Mouse (Mus musculus) brown adipose tissue, adult 24 weeks (tissue): Measurements from ENCODE around the gene Palm2. TPM values are rescaled to one million over a fixed set of nuclear protein-coding genes. Genes with fewer than 3 reads are reported as not detected.

Experiments used
- H3K27ac ChIP-seq: fragments of 200-500 bp; replicated peaks from 2 replicates; pipeline ENCODE4 v1.5.1; 2012; ENCODE audit warnings: low read depth, mild to moderate bottlenecking, low read length
- H3K4me1 ChIP-seq: fragments of 200-500 bp; 2 replicates; pipeline ENCODE4 v1.6.1; 2012; ENCODE audit warnings: low read length, mixed read lengths; ENCODE audit not compliant: control insufficient read depth, insufficient read depth, insufficient read length
- H3K4me3 ChIP-seq: fragments of 200-500 bp; 2 replicates; pipeline ENCODE4 v1.5.1; 2012; ENCODE audit warnings: low read depth, mild to moderate bottlenecking, low read length, moderate library complexity; ENCODE audit not compliant: insufficient read depth
- polyA plus RNA-seq: library from polyadenylated mRNA; stranded (reverse); fragments of >200 nt; gene quantifications from 2 replicates; pipeline ENCODE4 v1.2.4, GENCODE M21; 2012; ENCODE audit not compliant: missing spikeins, insufficient read depth, insufficient read length

Palm2 gene
- polyA plus RNA-seq, 1 experiment, result 17.0 TPM

DNA sequence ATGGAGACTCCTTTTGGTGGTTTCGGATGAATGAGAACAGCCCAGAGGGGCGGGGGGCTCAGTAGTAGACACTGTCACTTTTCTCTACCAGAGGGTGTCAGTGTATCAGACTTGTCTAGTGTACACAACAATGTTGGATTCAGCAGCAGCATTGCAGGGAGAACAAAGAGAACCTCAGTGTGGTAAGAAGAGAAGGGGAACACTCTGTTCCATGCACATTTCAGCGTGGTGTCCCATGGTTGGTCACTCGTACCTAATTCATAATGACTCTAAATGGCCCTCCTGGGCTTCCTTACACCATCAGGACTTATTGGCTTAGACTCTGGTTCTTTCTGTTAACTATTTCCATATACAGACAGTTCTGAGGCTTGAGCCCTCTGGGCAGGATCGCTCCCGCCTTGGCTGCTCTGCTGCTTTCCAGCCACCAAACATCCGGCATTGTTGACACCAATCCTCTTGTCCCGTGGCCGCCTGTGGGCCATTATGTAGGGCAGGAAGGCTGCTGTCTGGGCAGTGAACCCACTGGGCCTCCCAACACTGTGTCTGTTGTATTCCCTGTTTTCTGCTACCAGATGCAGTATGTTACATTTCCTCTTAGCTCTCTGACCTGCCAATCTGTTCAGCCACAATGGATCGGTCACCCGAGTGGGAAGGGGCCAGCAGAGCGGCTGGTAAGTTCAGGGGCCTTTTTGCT lies 264.0 kb downstream of the Palm2 start:
- Histone ChIP-seq H3K27ac (no peak overlapping the region), H3K4me1 (peaks cover 9% of the 10 kb centered on the region; the same call in 1 of the 2 replicates), H3K4me3 (no peak overlapping the region)

DNA sequence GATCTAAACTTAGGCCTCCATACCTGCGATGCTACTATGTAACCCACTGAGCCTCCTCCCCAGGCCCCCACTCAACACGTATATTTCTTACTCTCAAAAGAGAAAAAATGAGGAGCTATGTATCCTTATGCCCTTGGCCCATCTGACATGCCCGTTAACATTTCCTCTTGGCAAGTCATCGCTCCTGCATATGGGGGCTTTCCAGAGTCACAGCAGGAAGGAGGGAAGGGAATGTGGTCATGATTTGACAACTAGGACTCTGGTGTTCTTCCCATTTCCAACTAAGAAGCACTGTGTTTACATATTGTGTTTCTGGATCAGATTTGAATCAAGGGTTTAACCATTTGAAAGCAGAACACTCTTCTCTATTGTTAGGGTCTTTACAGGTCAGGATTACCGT lies 267.5 kb downstream of the Palm2 start:
- no peak overlapping the region for H3K4me3 ChIP-seq
- no peak overlapping the region for H3K27ac ChIP-seq
- no peaks in the 10 kb centered on the region for H3K4me1 ChIP-seq

DNA sequence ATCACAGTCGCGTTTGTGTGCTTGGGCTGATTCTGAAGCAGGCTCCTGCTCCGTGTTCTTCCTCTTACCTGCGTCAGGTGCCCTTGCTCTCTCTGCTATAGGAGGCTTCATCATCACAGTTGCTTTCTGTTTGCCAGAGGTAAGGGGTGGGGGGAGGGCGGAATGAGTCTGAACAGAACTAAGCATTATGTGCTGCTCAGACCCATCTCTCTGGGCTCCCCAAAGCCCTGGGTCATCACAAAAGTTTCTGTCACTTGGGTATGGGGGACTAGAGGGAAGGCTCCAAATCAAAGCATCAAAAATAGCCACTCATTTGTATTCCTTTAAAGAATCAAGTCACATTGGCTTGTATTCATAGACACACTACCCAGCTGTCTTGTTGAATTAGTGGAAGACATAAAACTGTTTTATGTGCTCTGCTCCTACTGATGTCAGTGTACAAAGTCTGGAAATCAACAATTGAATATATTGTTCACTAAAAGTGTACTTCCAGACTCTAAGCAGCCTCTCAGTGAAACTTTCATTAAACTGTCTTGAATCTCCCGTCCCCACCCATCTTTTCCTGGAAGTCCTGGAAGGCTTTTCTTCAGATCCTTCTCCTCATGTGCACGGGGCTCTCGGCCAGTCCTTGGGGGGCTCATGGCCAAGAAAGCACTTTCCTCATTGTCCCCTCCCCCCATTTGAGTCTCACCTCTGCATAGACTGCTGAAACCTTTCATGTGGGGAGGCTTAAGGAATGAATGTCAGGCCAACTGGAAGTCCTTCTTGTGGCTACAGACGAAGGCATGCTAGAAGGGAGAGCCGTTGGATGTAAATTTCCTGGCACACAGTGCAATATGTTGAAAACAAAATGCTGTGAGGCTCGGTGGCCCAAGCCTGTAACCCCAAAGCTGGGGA lies 269.8 kb downstream of the Palm2 start:
- Histone ChIP-seq H3K4me3 (no peak overlapping the region), H3K27ac (no peak overlapping the region), H3K4me1 (no peaks in the 10 kb centered on the region)

DNA sequence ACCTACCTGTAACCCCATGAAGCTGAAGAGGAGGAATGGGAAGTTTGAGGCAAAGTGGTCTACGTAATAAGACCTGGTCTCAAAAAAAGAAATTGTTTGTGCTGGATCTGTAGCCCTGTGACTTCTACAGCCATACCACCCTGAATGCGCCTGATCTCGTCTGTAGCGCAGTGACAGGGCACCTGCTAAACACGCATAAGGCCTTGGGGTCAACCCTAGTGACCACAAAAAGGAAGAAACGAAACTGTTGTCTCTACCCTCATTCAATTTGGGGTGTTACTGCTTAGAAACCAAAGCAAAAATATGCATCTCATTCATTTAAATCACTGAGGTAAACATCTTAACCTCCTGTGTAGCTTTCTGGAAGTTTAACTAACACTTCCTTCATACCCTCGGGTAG lies 270.5 kb downstream of the Palm2 start:
- Histone ChIP-seq H3K27ac (no peak overlapping the region), H3K4me1 (no peaks in the 10 kb centered on the region)

DNA sequence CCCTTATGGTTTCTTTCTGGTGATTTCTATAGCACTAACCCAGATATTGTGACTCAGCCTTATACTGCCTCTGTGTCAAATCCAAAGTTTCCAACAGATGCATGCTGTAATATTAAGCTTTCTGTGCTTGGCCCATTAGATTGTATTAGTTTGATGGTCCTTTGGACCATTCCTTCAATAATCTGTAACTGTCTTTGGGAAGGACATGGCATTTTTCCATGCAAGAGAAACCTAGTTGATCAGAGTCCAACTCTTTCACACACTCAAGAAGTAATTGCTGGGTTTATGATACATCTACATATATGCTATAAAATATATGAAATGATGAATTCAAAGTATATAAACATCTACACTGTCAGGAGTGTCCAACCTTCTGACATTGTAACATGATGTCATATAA lies 281.8 kb downstream of the Palm2 start:
- peaks cover 6% of the 10 kb centered on the region; the same call in 1 of the 2 replicates for H3K4me1 ChIP-seq
- no peak overlapping the region for H3K4me3 ChIP-seq
- no peak overlapping the region for H3K27ac ChIP-seq

More for the DNA sequence above, 270.5 kb downstream of the Palm2 start:
- no peak overlapping the region for H3K4me3 ChIP-seq

DNA sequence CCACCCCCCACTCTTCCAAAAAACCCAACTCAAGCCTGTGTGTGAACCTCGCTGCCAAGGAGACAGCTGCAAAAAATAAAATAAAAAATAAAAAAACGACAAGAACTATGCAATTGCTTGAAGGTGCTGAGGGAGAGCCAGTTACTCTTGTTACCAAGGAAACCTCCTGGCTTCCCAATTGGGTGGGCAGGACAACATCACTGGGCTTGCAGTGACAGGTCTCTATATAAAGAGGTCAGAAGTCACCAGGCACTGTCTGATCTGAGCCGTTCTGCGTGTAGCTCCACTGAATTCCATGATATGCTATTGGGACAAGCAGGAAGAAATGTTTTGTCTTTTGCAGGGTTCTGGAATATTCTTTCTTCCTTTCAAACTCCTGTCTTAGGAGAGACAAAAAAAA lies 282.7 kb downstream of the Palm2 start:
- Histone ChIP-seq H3K4me3 (no peak overlapping the region), H3K4me1 (peaks cover 8% of the 10 kb centered on the region; the same call in 1 of the 2 replicates), H3K27ac (no peak overlapping the region)

DNA sequence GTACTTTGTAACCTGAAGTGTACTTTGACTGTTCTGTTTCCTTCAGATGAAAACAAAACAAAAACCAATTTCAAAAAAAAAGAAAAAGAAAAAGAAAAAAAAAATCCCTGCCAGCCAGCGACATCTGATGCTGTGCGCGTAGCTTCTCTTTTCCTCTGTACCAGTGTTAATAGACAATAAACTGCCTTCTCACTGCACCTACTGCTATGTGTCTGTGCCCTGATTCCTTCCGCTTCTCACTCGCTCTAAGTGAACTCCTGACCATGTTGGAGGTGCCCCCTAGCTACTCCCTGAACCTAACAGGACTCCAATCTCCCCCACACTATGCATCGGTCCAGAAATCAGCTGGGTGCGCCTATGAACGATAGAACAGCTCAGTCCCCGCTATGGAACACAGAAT lies 283.3 kb downstream of the Palm2 start, which contains the start of gene Akap2:
Akap2 (plus strand) TSS at position 304 of the 400 bp plus-strand sequence.
- Histone ChIP-seq H3K4me3 (no peak within 1 kb of the TSS), H3K4me1 (peaks cover 8% of the 10 kb centered on the region; the same call in 1 of the 2 replicates), H3K27ac (no peak within 1 kb of the TSS)

DNA sequence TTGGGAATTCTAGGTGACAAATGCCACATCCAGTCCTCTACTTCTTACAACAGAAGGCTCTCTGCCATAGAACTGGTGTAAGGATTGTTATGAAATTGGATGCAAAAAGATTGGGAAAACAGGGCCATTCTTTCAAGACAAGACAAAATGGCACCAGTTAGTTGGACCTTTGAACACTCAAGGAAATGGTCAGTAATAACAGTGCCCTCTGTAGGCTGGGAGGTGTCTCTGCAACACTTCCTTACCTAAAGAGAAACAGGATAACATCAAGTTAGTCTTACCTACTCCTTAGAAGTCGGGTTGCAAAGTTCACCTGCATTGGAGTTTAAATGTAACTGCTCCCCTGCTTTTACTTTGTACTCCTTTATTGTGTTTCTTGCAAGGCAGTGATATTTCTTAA lies 285.3 kb downstream of the Palm2 start:
- Histone ChIP-seq H3K4me3 (no peak overlapping the region), H3K4me1 (peaks cover 8% of the 10 kb centered on the region; the same call in 1 of the 2 replicates)

DNA sequence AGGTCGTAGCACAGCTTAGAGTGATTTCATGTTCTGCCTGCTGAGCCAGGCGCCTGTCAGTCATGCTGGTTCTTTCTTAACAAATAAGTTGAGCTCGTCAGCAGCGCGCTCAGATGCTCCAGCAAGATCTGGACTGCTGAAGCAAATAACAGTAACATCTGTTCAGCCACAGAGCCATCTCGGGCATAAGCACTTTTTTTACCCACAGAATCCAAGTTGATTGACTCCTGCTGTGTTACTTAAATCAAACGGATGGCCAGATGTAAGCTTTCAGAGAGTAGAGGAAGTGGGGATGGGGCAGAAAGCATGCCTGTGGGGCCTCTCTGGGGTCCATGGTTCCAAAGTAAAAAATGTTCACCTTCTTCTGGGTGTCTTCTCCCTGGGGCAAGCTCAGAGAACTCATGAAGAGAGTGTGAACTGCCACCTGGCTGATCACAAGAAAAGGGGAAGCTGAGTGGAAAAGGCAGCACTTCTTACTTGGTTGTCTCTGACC lies 286.9 kb downstream of the Palm2 start:
- peaks cover 10% of the 10 kb centered on the region; the same call in 1 of the 2 replicates for H3K4me1 ChIP-seq
- no peak overlapping the region for H3K4me3 ChIP-seq
- peak overlapping the region; percentile 38; the same call in 1 of the 2 replicates for H3K27ac ChIP-seq

More for the DNA sequence above, 285.3 kb downstream of the Palm2 start:
- H3K27ac ChIP-seq, result no peak overlapping the region

DNA sequence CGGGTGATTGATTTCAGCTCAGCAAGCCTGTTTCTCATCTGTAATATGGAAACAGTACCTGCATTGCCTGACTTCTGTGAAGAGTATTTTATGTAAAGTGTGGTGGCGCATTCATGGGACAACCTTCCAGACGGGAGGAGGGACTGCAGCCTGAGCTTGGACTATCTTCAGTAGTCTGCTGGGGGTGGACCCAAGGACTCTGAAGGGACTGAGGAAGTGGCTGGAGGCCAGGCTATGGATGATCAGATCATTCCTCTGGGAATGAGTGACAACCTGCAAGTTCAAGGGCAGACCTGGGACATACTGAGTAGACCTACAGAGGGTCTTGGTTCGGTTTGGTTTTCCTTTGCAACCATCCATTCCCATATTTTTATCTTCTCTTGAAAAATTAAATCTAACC lies 288.2 kb downstream of the Palm2 start:
- H3K4me3 ChIP-seq, result no peak overlapping the region
- peaks cover 9% of the 10 kb centered on the region; the same call in 1 of the 2 replicates for H3K4me1 ChIP-seq
- no peak overlapping the region for H3K27ac ChIP-seq

DNA sequence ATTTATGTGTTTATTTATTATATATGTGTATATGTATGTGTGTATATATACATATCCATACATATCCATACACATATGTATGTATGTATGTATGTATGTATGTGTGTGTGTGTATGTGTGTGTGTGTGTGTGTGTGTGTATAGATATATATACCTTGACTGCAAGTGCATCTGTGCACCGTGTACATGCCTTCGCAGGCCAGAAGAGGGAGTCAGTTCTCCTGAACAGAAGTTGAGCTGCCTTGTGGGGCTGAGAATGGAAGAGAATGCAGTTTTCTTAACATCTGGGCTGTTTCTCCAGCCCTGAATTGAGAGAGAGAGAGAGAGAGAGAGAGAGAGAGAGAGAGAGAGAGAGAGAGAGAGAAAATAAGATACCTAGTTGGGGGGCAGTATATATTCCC lies 289.6 kb downstream of the Palm2 start:
- Histone ChIP-seq H3K4me3 (no peak overlapping the region), H3K27ac (no peak overlapping the region), H3K4me1 (peaks cover 21% of the 10 kb centered on the region)

DNA sequence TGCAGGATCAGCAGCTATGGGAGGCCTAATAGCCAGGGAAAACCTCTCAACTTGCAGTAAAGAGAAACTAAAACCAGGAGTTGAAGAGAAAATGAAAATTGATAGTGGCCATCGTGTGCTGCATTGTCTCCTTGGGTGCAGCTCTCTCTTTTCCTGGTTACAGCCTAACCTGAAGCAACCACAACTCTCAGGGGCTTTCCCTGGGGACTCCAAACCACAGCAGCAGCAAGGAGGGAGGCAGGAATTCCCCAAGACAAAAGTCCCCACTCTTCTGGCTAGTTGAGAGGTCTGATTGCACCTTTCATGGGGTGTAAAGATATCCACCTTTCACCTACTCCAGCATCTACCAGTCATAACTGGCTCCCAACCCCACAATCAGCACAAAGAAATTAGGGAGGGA lies 291.5 kb downstream of the Palm2 start:
- no peak overlapping the region for H3K4me3 ChIP-seq
- H3K4me1 ChIP-seq, result peaks cover 34% of the 10 kb centered on the region
- no peak overlapping the region for H3K27ac ChIP-seq

DNA sequence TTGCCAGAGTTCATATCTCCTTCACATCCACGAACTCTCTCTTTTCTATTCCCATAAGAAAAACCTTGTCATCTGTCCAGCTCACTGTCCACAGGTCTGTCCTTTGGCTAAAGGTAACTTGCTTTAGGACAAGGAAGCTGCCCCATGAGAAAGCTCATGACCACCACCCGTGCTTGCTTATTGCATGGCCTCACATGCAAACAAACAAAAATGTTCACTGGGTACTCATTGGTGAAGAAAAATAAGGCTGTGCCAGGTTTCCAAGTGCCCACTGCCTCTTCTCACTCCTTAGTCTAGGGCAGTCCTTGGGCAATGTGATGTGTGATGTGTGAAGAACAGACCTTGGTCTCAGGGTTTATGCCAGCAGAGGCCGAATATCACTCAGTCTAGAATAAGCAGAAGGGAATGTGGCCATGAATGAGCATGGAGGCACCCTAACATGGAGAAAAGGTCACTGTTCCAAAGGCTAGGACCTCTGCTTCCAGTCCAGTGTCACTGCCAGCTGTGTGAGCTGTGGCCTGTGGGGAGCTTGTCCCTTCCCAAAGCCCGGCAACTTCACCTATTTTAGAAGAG lies 294.6 kb downstream of the Palm2 start:
- H3K27ac ChIP-seq, result peak overlapping the region; percentile 88
- peaks cover 34% of the 10 kb centered on the region for H3K4me1 ChIP-seq
- H3K4me3 ChIP-seq, result no peak overlapping the region

DNA sequence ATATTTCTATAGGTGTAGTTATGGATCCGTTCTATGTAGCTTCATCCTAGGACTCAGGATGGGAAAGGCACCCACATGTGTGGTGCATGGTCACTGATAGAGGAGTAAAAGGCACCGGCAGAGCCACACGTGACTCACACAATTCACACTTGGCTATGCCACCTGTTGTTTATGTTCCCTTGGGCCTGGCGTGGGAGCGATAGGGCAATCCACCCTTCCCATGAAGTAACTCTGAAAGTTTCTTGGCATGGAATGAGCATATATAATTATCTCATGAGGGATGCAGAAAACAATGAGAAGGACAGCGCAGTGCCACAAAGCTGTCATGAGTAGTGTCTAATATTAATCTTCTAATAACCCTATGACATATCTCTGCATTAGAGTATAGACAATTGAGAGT lies 296.0 kb downstream of the Palm2 start:
- H3K4me3 ChIP-seq, result no peak overlapping the region
- no peak overlapping the region for H3K27ac ChIP-seq
- H3K4me1 ChIP-seq, result peaks cover 34% of the 10 kb centered on the region
